Mouse (Mus musculus) layer of hippocampus, adult 11-12 months (tissue): ENCODE measurements around the gene Tmigd3.

ENCODE experiments used
- DNase-seq: peaks from one replicate; pipeline ENCODE4 v3.0.0; 2022; ENCODE audit warnings: low spot score

Tmigd3 gene

GRCm38 (mm10) chr3:105876022-105876421 lies 5.3 kb downstream of the Tmigd3 start:
- DNase-seq = no peak

DNA sequence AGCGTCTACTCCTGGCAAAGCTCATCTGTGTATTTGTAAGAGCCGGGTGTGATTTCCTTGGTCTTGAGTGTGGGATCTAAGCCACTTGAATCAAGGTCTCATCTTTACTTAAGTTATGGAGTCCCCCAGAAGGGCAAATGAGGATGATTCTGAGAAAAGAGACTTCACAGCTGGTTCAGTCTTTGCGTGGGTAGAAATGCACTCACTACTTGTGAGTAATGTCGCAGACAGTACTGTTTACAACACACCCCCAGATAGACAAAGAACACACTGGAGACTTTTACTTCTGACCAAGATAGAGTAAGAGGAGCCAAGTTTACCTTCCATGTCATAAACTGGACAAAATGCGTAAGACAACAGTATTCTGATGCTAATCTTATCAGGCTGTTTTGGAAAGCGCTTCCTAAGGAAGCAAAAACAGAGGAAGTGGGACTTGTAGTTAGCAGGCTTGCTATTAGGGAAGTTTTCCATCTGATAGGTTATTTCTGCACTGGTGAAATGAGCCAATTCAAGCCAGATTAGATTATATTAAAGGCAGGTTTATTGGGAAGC lies 6.6 kb downstream of the Tmigd3 start:
- DNase-seq = no peak

GRCm38 (mm10) chr3:105877919-105878318 lies 7.2 kb downstream of the Tmigd3 start:
- no peak for DNase-seq

DNA sequence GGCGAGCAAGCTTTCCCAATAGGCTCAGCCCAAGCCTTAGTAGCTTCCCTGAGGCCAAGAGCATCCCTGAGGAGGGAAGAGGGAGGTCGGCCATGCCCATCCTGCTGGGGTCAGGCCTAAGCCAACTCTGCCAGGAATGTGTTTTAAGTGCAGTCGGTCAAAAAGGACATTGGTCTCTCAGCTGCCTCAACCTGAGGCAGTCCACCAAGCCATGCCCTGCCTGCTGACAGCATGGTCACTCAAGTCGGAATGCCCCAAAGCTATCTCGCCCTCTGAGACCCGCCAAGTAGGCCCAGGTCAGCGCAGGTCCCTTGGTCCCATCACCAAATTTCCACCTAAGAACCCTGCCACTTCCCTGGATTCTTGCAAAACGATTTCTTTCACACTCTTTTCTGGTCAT lies 8.0 kb downstream of the Tmigd3 start:
- DNase-seq = no peak

- no peak for DNase-seq
These were observed 9.7 kb downstream of the Tmigd3 start for GRCm38 (mm10) chr3:105880419-105880818.

DNA sequence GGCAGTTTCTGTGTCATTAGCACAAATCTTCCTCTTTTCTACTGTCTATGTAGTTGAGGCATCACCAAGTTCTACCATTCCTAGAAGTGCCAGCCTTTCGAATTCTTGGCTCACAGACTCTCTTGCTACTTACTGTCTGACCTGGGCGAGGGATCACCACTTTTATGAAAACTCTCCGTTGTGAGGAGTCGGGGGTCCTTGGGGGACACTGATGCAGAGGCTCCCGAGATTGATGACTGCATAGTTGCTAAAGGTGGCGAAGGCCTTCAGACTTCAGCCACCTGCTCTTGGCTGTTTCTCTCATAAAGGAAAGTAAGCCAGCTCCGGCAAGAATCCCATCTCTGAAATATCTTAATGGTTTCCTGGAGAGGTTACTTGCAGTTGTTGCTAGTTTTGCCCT lies 11.4 kb downstream of the Tmigd3 start:
- DNase-seq = no peak

DNA sequence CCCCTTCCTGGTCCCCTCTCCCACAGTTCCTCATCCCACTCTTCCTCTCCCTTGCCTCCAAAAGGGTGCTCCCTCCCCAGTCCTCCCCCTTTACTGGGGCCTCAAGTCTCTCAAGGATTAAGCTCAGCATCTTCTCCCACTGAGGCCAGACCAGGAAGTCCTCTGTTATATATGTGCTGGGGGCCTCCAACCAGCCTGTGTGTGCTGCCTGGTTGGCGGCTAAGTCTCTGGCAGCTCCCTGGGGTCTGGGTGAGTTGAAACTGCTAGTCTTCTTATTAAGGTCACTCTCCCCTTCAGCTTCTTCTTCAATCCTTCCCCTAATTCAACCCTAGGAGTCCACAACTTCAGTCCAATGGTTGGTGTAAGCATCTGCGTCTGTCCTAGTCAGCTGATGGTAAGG lies 12.4 kb downstream of the Tmigd3 start:
- no peak for DNase-seq

DNA sequence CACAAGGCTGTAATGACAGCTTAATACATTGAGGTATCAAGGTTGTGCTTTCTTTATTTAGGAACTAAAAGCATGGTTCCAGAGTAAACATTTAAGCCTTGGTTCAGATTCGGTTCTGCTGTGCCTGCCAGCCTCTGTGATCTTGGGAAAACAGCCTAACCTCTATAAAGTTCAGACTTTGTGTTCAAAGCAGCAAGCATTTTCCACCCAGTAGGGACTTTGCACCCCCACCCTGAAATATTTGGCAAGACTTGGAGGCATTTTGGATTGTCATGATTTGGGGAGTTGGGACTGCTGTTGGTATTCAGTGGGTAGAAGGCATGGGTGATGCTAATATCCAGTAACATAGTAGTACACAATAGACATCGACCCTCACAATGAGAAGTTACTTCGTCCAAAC lies 18.3 kb downstream of the Tmigd3 start:
- DNase-seq = no peak

GRCm38 (mm10) chr3:105890220-105890619 lies 19.5 kb downstream of the Tmigd3 start:
- no peak for DNase-seq

DNA sequence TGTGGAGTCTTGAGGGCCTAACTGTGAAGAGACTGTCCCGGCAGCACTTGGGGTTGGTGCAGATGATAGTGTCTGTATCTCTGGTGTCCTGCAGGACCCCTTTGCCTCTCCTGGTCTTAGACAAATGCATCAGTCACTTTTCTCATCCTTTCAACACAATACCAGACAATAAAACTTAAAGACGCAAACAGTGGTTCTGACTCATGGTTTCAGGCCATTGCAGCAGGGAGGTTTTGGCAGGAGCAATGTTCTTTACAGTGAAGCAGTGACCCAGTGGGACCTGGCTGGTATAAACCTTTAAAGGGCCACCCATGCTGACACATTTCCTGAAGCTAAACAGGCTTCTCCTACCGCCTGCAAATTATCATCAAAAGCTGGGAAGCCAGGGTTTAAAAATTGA lies 20.4 kb downstream of the Tmigd3 start:
- no peak for DNase-seq

- DNase-seq = peak; percentile 39
These were observed 21.3 kb downstream of the Tmigd3 start for GRCm38 (mm10) chr3:105891760-105892571.

DNA sequence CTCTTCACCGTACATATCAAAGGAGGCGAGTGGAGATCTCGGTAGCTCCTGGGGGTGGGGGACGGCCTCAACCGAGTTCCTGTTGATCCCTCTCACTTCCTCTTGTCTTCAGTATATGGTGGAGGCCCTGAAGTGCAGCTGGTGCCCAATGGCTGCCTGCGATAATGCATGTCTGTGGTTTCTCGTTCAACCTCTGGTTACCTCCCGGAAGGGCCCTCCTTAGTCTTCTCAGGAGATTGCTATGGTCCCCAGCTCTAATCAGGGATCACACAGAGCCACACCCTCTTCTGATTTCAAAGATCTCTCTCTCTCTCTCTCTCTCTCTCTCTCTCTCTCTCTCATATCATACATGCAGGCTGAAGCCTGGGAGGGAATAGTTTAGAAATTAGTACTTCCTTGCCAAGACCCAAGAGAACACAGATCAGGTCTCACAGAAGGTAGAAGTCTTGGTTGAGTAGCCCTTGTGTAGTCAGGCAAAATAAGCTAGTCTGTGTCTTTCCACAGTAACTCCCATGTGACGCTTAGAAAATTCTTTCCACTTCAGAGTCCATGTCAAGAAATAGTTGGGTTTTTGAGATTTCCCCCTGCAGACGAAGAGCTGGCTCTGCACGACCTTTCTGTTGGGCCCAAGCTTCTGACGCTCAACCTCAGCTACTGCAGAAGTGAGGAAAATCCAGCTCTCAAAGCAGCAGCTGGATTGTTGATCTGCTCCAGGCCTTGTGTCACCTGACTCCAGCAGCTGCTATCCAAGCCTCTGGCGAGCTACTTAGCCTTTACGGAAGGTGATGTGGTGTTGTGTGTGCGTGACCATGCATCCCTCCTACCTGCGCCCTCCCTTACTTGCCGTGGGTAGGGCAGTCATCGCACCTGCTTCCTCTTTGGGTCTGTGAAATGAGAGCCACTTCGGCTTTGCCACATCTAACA lies 22.1 kb downstream of the Tmigd3 start:
- DNase-seq = no peak

DNA sequence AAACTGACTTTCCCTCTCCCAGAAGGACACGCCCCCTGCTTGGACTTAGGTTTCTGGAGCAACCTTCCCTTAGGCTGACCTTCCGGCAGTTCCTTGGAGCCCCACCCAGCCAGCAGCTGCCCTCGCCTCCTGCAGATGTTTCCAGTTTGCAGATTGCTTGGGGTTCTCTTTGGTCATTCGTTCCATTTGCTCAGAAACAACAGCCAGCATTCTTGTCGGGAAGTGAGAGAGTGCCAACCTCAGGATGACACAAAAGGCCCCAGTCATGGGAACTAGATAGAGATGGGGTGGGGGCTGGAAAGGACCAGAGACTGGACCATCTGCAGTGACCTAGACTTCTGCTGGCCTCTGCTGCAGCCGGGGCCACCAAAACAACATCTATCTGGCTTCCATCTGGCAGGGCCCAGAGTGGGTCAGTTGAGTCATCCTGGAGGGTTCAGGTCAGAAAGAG lies 23.3 kb downstream of the Tmigd3 start:
- peak; percentile 65 for DNase-seq

GRCm38 (mm10) chr3:105894601-105895592 lies 24.2 kb downstream of the Tmigd3 start:
- DNase-seq = peak; percentile 86

GRCm38 (mm10) chr3:105896811-105897210 lies 26.1 kb downstream of the Tmigd3 start:
- no peak for DNase-seq

DNA sequence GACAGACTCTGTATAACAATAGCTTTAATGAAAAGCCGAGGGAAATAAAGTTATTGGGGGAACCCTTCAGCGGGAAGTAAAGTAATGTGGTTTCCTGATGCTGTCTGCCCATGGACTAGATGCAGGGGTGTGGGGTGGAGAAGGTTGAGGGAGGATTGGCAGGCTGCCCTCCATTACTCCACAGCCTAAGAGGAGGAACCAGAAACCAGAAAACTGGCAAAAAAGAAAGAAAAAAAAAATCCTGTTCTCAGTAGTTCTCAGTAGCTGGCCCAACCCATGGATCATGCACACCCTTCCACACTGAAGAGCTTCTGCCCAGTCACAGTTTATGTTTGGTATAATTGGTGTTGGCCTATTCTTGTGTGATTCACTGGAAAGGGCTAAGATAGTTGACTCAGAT lies 27.6 kb downstream of the Tmigd3 start:
- DNase-seq = peak; percentile 66

DNA sequence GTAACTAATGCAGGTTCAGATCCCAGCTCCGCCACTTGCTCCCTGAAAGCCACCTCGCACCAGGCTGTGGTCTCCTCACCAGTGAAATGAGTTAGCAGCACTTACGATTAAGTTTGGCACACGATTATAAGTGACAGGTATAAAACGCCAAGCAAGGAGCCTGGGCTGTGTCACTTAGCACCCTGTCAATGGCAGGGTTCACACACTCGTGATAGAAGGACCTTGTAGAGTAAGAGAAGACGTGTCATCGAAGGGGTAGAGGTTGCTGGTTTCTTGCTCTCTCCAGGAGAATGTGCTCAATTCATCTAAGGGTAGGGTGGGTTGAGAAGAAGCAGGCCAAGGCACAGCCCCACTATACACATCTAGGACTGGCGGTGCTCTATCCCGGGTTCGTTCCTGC lies 28.2 kb downstream of the Tmigd3 start:
- DNase-seq = no peak

- DNase-seq = peak; percentile 86
These were observed 28.9 kb downstream of the Tmigd3 start for GRCm38 (mm10) chr3:105899394-105900147.

- no peak for DNase-seq
These were observed 29.6 kb downstream of the Tmigd3 start for GRCm38 (mm10) chr3:105900266-105900665.

- no peak for DNase-seq
These were observed 30.0 kb downstream of the Tmigd3 start for GRCm38 (mm10) chr3:105900716-105901115.

- no peak for DNase-seq
These were observed 30.8 kb downstream of the Tmigd3 start for GRCm38 (mm10) chr3:105901468-105901867.
